Mouse (Mus musculus) ES-Bruce4 (cell line): ENCODE measurements around the gene Fto.

Source experiments
- CTCF ChIP-seq: IDR thresholded peaks from one replicate; pipeline ENCODE4 v1.8.1; 2011; ENCODE audit warnings: low read depth, low read length
- POLR2A ChIP-seq: IDR thresholded peaks from one replicate; pipeline ENCODE4 v1.8.1; 2011; ENCODE audit warnings: low read length; ENCODE audit not compliant: insufficient read depth

DNA sequence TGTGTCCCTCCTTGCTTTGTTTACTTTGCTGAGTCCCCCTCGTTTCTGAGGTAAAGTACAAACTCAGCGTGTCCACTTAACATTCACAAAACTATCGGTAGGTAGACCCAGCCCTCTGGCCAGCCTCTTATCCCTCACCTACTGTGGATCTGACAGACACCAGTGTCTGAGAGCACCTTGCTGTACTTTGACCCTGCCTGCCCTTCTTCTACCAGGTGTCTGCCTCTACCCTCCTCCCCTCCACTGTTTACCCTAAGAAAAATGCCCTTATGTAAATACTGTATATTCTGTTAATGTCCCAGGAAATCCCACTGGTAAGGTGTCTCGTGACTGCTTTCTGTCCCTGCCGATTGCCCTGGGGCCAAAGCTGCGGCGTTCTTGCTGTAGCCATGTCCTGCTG, 91.8 kb downstream of the Fto start:
- no peak for TF ChIP-seq POLR2A
- TF ChIP-seq CTCF: no peak
